Mouse (Mus musculus): Measurements from ENCODE around the gene Myrip.

DNA sequence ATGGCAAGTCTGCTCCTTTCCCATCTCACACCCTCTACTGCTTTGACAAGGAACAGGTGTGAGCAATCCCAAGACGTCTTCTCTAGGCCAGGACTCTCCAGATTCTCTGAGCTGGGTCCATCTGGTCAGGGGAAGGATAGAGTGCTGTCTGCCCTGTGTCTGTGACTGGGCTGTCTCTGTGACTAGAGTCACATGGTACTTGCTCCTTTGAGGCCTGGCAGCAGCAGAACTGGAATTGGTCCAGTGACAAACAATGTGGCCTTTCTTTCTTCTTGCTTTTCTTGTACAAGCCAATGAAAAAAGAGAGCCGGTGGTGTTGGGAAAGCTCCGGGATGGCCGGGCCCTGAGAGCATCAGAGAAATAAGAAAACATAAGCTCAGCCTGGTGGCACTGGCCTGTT is 47.8 kb downstream of the Myrip start:
- no peak for TF ChIP-seq GATA1 (IDR thresholded peaks at IDR 0.05; ENCODE audit: low read length)
- TF ChIP-seq TAL1 (IDR thresholded peaks at IDR 0.05; ENCODE audit: low read length), result no peak

All from erythroblast, embryonic 14.5 days (primary cell).